Mouse (Mus musculus) MEL (cell line): Measurements from ENCODE around the gene Rgs9bp. TPM values are rescaled to one million over a fixed set of nuclear protein-coding genes. Genes with fewer than 3 reads are reported as not detected.
A peak's percentile ranks its signal among the peaks of the same experiment; 100 is the strongest.

Source experiments
- DNase-seq: peaks from one replicate; pipeline ENCODE4 v3.0.0; 2011; ENCODE audit warnings: low read depth, low spot score
- H3K27ac ChIP-seq: 2 replicates; pipeline ENCODE4 v1.5.1; 2012; ENCODE audit warnings: low read depth, mild to moderate bottlenecking, control low read depth, low read length, moderate library complexity; ENCODE audit not compliant: control insufficient read depth
- H3K27me3 ChIP-seq, 2 experiments: fragments of 150-350 bp in 1 of 2; sonication (generic) in 1 of 2; 2 replicates each; pipeline ENCODE4 v1.6.1; 2012; ENCODE audit warnings: low read length in 2 of 2, mild to moderate bottlenecking in 2 of 2, improper control_type of control experiment in 1 of 2, moderate library complexity in 1 of 2; ENCODE audit not compliant: insufficient read depth in 2 of 2, control insufficient read depth in 1 of 2
- H3K36me3 ChIP-seq, 2 experiments: 2 replicates each; pipeline ENCODE4 v1.6.1; 2012 to 2014; ENCODE audit warnings: low read length in 2 of 2, improper control_type of control experiment in 1 of 2, inconsistent platforms in 1 of 2, mild to moderate bottlenecking in 1 of 2; ENCODE audit not compliant: insufficient read depth in 2 of 2, control insufficient read depth in 1 of 2
- H3K4me1 ChIP-seq, 2 experiments: fragments of 150-350 bp in 1 of 2; sonication (generic) in 1 of 2; 2 replicates each; pipeline ENCODE4 v1.6.1; 2012; ENCODE audit warnings: low read length in 2 of 2, improper control_type of control experiment in 1 of 2, mild to moderate bottlenecking in 1 of 2; ENCODE audit not compliant: insufficient read depth in 2 of 2, control insufficient read depth in 1 of 2
- H3K4me3 ChIP-seq, 2 experiments: fragments of 150-350 bp in 1 of 2; sonication (generic) in 1 of 2; 2 replicates each; pipeline ENCODE4 v1.5.1; 2012; ENCODE audit warnings: low read depth in 2 of 2, low read length in 2 of 2, mild to moderate bottlenecking in 2 of 2, moderate library complexity in 2 of 2, control low read depth in 1 of 2, improper control_type of control experiment in 1 of 2; ENCODE audit not compliant: control insufficient read depth in 1 of 2, insufficient read depth in 1 of 2
- H3K79me2 ChIP-seq: 2 replicates; pipeline ENCODE4 v1.6.1; 2012; ENCODE audit warnings: mild to moderate bottlenecking, low read length, moderate library complexity; ENCODE audit not compliant: control insufficient read depth, poor library complexity, insufficient read depth
- H3K9ac ChIP-seq: 2 replicates; pipeline ENCODE4 v1.6.1; 2012; ENCODE audit warnings: low read depth, mild to moderate bottlenecking, control low read depth, low read length, moderate library complexity; ENCODE audit not compliant: control insufficient read depth, poor library complexity, severe bottlenecking
- H3K9me3 ChIP-seq: fragments of 150-350 bp; sonication (generic); replicated peaks from 2 replicates; pipeline ENCODE4 v1.6.1; 2012; ENCODE audit warnings: mild to moderate bottlenecking, low read length, improper control_type of control experiment, moderate library complexity; ENCODE audit not compliant: insufficient read depth
- BHLHE40 ChIP-seq: IDR thresholded peaks from 2 replicates; pipeline ENCODE4 v1.6.1; 2012; ENCODE audit warnings: low read depth, mild to moderate bottlenecking, inconsistent platforms, low read length, improper control_type of control experiment, borderline replicate concordance
- E2F4 ChIP-seq: IDR thresholded peaks from 2 replicates; pipeline ENCODE4 v1.6.1; 2011; ENCODE audit warnings: low read depth, low read length, improper control_type of control experiment, borderline replicate concordance
- EP300 ChIP-seq, 2 experiments: IDR thresholded peaks; 2 replicates each; pipeline ENCODE4 v1.6.1; 2011; ENCODE audit warnings: improper control_type of control experiment in 2 of 2, low read length in 2 of 2, low read depth in 1 of 2, mild to moderate bottlenecking in 1 of 2
- ETS1 ChIP-seq: IDR thresholded peaks from 2 replicates; pipeline ENCODE4 v1.6.1; 2012; ENCODE audit warnings: low read depth, mild to moderate bottlenecking, inconsistent platforms, low read length, improper control_type of control experiment, moderate library complexity
- GATA1 ChIP-seq: IDR thresholded peaks from 2 replicates; pipeline ENCODE4 v1.6.1; 2011; ENCODE audit warnings: low read depth, low read length, improper control_type of control experiment
- KAT2A ChIP-seq: conservative IDR thresholded peaks from 2 replicates; pipeline ENCODE4 v1.6.1; 2012; ENCODE audit warnings: low read depth, low read length, improper control_type of control experiment, inconsistent platforms
- MAX ChIP-seq: IDR thresholded peaks from 2 replicates; pipeline ENCODE4 v1.6.1; 2011; ENCODE audit warnings: low read length, improper control_type of control experiment
- MAZ ChIP-seq: IDR thresholded peaks from 2 replicates; pipeline ENCODE4 v1.6.1; 2012; ENCODE audit warnings: low read depth, mild to moderate bottlenecking, inconsistent platforms, low read length, improper control_type of control experiment
- MEF2A ChIP-seq: IDR thresholded peaks from 2 replicates; pipeline ENCODE4 v1.6.1; 2014; ENCODE audit warnings: low read depth, mild to moderate bottlenecking, inconsistent platforms, low read length, improper control_type of control experiment; ENCODE audit not compliant: poor library complexity, insufficient replicate concordance, severe bottlenecking; ENCODE audit errors: extremely low read depth
- MXI1 ChIP-seq: IDR thresholded peaks from 2 replicates; pipeline ENCODE4 v1.6.1; 2011; ENCODE audit warnings: mild to moderate bottlenecking, low read depth, low read length, improper control_type of control experiment
- MYB ChIP-seq: IDR thresholded peaks from 2 replicates; pipeline ENCODE4 v1.6.1; 2011; ENCODE audit warnings: mild to moderate bottlenecking, low read depth, low read length, improper control_type of control experiment
- MYC ChIP-seq: IDR thresholded peaks from 2 replicates; pipeline ENCODE4 v1.6.1; 2011; ENCODE audit warnings: low read depth, mild to moderate bottlenecking, low read length, improper control_type of control experiment, moderate library complexity
- NELFE ChIP-seq: IDR thresholded peaks from 2 replicates; pipeline ENCODE4 v1.6.1; 2011; ENCODE audit warnings: low read depth, low read length, improper control_type of control experiment
- NRF1 ChIP-seq: IDR thresholded peaks from 2 replicates; pipeline ENCODE4 v1.6.1; 2014; ENCODE audit warnings: low read depth, mild to moderate bottlenecking, inconsistent platforms, low read length, improper control_type of control experiment, moderate library complexity; ENCODE audit not compliant: poor library complexity, insufficient read depth, severe bottlenecking
- POLR2AphosphoS2 ChIP-seq: IDR thresholded peaks from 2 replicates; pipeline ENCODE4 v1.6.1; 2011; ENCODE audit warnings: low read length, improper control_type of control experiment
- POLR2AphosphoS5 ChIP-seq: IDR thresholded peaks from 2 replicates; pipeline ENCODE4 v1.6.1; 2012; ENCODE audit warnings: low read depth, borderline replicate concordance, mild to moderate bottlenecking, inconsistent platforms, low read length, moderate library complexity, mixed read lengths
- RCOR1 ChIP-seq: IDR thresholded peaks from 2 replicates; pipeline ENCODE4 v1.6.1; 2012; ENCODE audit warnings: low read depth, mild to moderate bottlenecking, inconsistent platforms, low read length, improper control_type of control experiment
- SIN3A ChIP-seq: IDR thresholded peaks from 2 replicates; pipeline ENCODE4 v1.6.1; 2012; ENCODE audit warnings: low read length, improper control_type of control experiment, inconsistent platforms
- TAL1 ChIP-seq: IDR thresholded peaks from 2 replicates; pipeline ENCODE4 v1.6.1; 2012; ENCODE audit warnings: mild to moderate bottlenecking, inconsistent platforms, low read length, moderate library complexity, mixed read lengths
- TCF12 ChIP-seq: IDR thresholded peaks from 2 replicates; pipeline ENCODE4 v1.6.1; 2014; ENCODE audit warnings: low read depth, mild to moderate bottlenecking, inconsistent platforms, low read length, improper control_type of control experiment, moderate library complexity
- UBTF ChIP-seq: IDR thresholded peaks from 2 replicates; pipeline ENCODE4 v1.6.1; 2012; ENCODE audit warnings: low read depth, mild to moderate bottlenecking, inconsistent platforms, low read length, improper control_type of control experiment, moderate library complexity, borderline replicate concordance; ENCODE audit not compliant: insufficient read depth
- USF1 ChIP-seq: IDR thresholded peaks from 2 replicates; pipeline ENCODE4 v1.6.1; 2014; ENCODE audit warnings: low read depth, mild to moderate bottlenecking, inconsistent platforms, low read length, improper control_type of control experiment, moderate library complexity
- USF2 ChIP-seq, 2 experiments: IDR thresholded peaks; 2 replicates each; pipeline ENCODE4 v1.6.1; 2011 to 2012; ENCODE audit warnings: improper control_type of control experiment in 2 of 2, low read length in 2 of 2, borderline replicate concordance in 1 of 2, inconsistent platforms in 1 of 2, low read depth in 1 of 2, mild to moderate bottlenecking in 1 of 2; ENCODE audit not compliant: insufficient read depth in 1 of 2
- ZNF384 ChIP-seq: IDR thresholded peaks from 2 replicates; pipeline ENCODE4 v1.6.1; 2012; ENCODE audit warnings: low read depth, mild to moderate bottlenecking, inconsistent platforms, low read length, improper control_type of control experiment
- polyA plus RNA-seq, 2 experiments: library from polyadenylated mRNA; stranded (reverse) in 1 of 2; unstranded in 1 of 2; fragments of >175 nt in 1 of 2; fragments of >200 nt in 1 of 2; gene quantifications; 2 replicates each; pipeline versions ENCODE4 v1.2.1 to v1.2.4; 2012; ENCODE audit warnings: low replicate concordance in 2 of 2, low read depth in 1 of 2; ENCODE audit not compliant: insufficient read length in 2 of 2, insufficient read depth in 1 of 2, missing spikeins in 1 of 2
- total RNA-seq: library from RNA; depleted of rRNA; stranded (reverse); fragments of 300-350 nt; gene quantifications from 2 replicates; pipeline ENCODE4 v1.2.3, GENCODE M21; 2012

Gene Rgs9bp
- total and polyA plus RNA-seq, 3 experiments, result 0.12 to 0.43 TPM; not detected in 1

DNA sequence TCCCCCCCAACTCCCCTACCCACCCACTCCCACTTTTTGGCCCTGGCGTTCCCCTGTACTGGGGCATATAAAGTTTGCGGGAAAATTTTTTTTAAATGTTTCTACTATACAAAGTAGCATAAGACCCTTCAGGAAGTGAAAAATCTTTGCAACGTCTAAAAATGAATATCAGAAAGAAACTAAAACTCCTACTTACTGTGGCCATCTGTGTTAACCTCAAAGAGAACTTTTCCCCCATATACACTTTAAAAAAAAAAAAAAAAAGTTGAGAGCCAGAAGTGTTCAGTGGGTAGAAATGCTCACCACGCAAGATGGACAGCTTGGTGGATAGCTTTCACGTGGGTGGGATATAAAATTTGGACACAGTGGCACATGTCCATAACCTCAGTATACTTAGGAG lies 17.4 kb upstream of the Rgs9bp start:
- H3K27me3 ChIP-seq, result no peaks in the 10 kb centered on the region
- TF ChIP-seq POLR2AphosphoS2 (no peak), ZNF384 (no peak), UBTF (no peak), KAT2A (no peak), E2F4 (no peak), POLR2AphosphoS5 (no peak), MYB (no peak), MEF2A (no peak)
- TF ChIP-seq, all 39 proteins: peak for 0
- no peaks in the 10 kb centered on the region for H3K9me3 ChIP-seq
- peaks cover 0 to 18% of the 10 kb centered on the region in 2 experiments; a peak in 3 of 4 replicates for H3K4me1 ChIP-seq
- no peak overlapping the region for H3K27ac ChIP-seq
- no peak overlapping the region for H3K9ac ChIP-seq
- DNase-seq, result no peak
- H3K4me3 ChIP-seq, result no peak overlapping the region
- peaks cover 17 to 18% of the 10 kb centered on the region in 2 experiments; a peak in 3 of 4 replicates for H3K36me3 ChIP-seq
- no peaks in the 10 kb centered on the region for H3K79me2 ChIP-seq

DNA sequence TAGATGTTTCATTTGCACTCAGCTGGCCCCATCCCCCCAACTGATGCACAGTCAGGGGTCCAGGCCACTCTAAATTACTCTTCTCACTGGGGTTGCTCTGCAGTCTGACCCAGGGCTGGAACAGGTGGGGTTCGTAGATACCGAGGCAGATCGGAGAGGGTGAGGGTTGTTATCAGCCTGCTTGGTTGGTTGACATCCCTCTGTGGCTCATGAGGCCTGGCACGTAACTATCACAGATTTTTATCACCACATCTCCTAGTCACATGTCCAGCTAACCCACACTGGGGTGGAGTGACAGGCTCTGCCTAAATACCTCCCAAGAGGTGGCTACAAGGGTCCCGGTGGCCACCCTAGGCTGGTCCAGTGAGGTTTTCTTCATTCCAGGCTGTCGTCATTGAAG lies 15.7 kb upstream of the Rgs9bp start:
- Histone ChIP-seq H3K27ac (peak overlapping the region; percentile 62), H3K79me2 (no peaks in the 10 kb centered on the region), H3K4me3 (no peak overlapping the region), H3K9ac (no peak overlapping the region), H3K36me3 (peaks cover 16 to 17% of the 10 kb centered on the region in 2 experiments), H3K27me3 (no peaks in the 10 kb centered on the region), H3K9me3 (no peaks in the 10 kb centered on the region), H3K4me1 (peaks cover 0 to 18% of the 10 kb centered on the region in 2 experiments; a peak in 3 of 4 replicates)
- TF ChIP-seq TCF12 (peak; percentile 93), NELFE (no peak), EP300 (IDR thresholded peaks at IDR 0.05; ENCODE audit: low read depth in 1 of 2, low read length in 2 of 2) (peak; percentile 89 to 91), UBTF (no peak), MXI1 (peak; percentile 93), POLR2AphosphoS2 (no peak), SIN3A (peak; percentile 86), NRF1 (no peak), ETS1 (peak; percentile 87), MYB (peak; percentile 30; the same call in 1 of the 2 replicates), USF1 (peak; percentile 96), BHLHE40 (peak; percentile 96), GATA1 (peak; percentile 92), MAZ (peak; percentile 65), USF2 (IDR thresholded peaks at IDR 0.05; ENCODE audit: borderline replicate concordance in 1 of 2, insufficient read depth in 1 of 2, low read depth in 1 of 2, low read length in 2 of 2) (peak; percentile 23 to 78; a peak in 2 of 4 replicates), RCOR1 (peak; percentile 71; the same call in 1 of the 2 replicates), TAL1 (peak; percentile 83), MAX (peak; percentile 95), MYC (peak; percentile 78)
- DNase-seq, result peak; percentile 81
